Mouse (Mus musculus): ENCODE results near the gene Pop5. TPM values are rescaled to one million over a fixed set of nuclear protein-coding genes. Genes with fewer than 3 reads are reported as not detected.

Pop5 gene
- total and polyA plus RNA-seq, 3 experiments: 32.2 to 38.1 (median 36.2) TPM

DNA sequence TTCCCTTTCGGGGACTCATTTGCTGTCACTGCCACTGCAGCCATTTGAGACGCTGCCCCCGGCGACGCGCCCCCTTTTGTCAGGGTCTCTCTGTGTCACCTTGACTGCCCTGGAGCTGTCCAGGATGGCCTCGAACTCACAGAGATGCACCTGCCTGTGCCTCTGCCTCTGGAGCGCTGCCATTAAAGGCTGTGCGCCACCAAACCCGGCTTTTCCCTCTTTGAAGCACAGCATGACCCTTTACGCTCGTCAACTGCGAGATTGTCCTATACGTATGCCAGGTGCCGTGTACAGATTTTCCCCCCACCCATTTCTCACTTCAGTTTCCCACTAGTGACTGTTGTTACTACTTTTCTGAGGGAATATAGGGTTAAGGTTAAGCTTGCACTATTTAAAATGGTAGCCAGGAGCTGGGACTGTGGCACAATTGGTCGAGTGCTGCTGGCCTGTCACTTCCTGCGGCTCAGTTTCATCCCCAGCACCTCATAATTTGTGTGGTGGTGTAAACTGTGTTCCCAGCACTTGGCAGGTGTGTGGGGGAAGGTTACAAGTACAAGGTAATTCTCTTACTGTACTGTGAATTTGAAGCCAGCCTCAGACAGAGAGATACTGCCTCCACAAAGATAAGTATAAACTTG is 44.5 kb downstream of the Pop5 start:
- Histone ChIP-seq H3K27me3 (ENCODE audit: control insufficient read depth, insufficient read depth, low read length) (no peaks in the 10 kb centered on the region), H3K4me3 (peak overlapping the region; percentile 93), H3K9ac (ENCODE audit: low read depth, low read length) (peak overlapping the region; percentile 95), H3K36me3 (ENCODE audit: control insufficient read depth, insufficient read depth, low read length) (no peaks in the 10 kb centered on the region), H3K27ac (peak overlapping the region; percentile 85), H3K79me2 (replicated peaks; ENCODE audit: control insufficient read depth, insufficient read depth, low read length) (peaks cover 2% of the 10 kb centered on the region; the same call in 1 of the 2 replicates), H3K4me1 (ENCODE audit: control insufficient read depth, insufficient read depth, low read length) (peaks cover 4% of the 10 kb centered on the region; the same call in 1 of the 2 replicates)
- intact Hi-C loops (cut with DNase I): loop anchor here (2.0 to 5.0 kb wide), 2 partner anchors 21 to 62 kb away; partner anchors contain the start of genes Dynll1, Gatc and Triap1
- WGBS: 4% methylated on average over 17 of the region's 17 CpGs
- no peak for DNase-seq
- TF ChIP-seq EP300 (IDR thresholded peaks at IDR 0.05; ENCODE audit: insufficient read depth, low read depth, low read length) (no peak), CTCF (IDR thresholded peaks at IDR 0.05) (no peak), POLR2A (IDR thresholded peaks at IDR 0.05; ENCODE audit: insufficient read depth, low read depth, low read length) (no peak)

DNA sequence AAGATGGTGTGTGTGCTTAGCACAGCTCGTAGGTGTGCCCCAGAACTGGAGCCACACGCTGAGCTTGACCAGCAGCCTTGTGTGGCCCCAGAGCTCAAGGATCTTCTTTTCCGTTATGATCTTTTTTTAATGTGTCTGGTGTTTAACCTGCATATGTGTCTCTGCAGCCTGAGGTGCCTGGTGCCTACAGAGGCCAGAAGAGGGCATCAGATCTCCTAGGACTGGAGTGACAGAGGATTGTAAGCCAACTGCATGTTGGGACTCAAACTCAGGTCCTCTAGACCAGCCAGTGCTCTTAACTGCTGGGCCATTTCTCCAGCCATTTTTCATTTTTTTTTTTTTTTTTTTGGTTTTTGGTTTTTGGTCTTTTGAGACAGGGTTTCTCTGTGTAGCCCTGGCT is 49.1 kb downstream of the Pop5 start:
- Histone ChIP-seq H3K79me2 (replicated peaks; ENCODE audit: control insufficient read depth, insufficient read depth, low read length) (peaks cover 2% of the 10 kb centered on the region), H3K4me1 (ENCODE audit: control insufficient read depth, insufficient read depth, low read length) (peaks cover 4% of the 10 kb centered on the region; the same call in 1 of the 2 replicates), H3K36me3 (ENCODE audit: control insufficient read depth, insufficient read depth, low read length) (no peaks in the 10 kb centered on the region), H3K9ac (ENCODE audit: low read depth, low read length) (no peak overlapping the region), H3K27ac (no peak overlapping the region), H3K4me3 (no peak overlapping the region), H3K27me3 (ENCODE audit: control insufficient read depth, insufficient read depth, low read length) (no peaks in the 10 kb centered on the region)
- DNase-seq: no peak
- peak; percentile 49 for TF ChIP-seq CTCF (IDR thresholded peaks at IDR 0.05)
- TF ChIP-seq POLR2A (IDR thresholded peaks at IDR 0.05; ENCODE audit: insufficient read depth, low read depth, low read length): no peak
- no peak for TF ChIP-seq EP300 (IDR thresholded peaks at IDR 0.05; ENCODE audit: insufficient read depth, low read depth, low read length)
- WGBS: 89% methylated on average over 3 of the region's 3 CpGs
- intact Hi-C loops (cut with DNase I): loop anchor here (5.0 kb wide), 1 partner anchor 58 kb away; the partner anchor contains the start of genes Gatc and Triap1

DNA sequence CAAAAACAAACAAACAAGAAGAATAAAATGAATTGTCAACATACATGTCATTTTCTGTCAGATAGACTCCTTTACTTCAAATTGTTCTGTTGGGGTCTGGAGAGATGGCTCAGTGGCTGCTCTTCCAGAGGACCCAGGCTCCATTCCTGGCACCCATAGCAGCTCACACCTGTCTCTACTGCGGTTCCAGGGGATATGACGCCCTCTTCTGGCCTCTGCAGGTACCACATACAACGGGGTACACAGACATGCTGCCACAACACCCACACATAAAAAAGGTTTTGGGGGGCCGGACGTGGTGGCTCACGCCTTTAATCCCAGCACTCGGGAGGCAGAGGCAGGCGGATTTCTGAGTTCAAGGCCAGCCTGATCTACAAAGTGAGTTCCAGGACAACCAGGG is 58.5 kb downstream of the Pop5 start:
- intact Hi-C loops (cut with DNase I): loop anchor here (5.0 to 10.0 kb wide), 2 partner anchors 47 to 151 kb away; no protein-coding TSS in a partner anchor
- Histone ChIP-seq H3K79me2 (replicated peaks; ENCODE audit: control insufficient read depth, insufficient read depth, low read length) (no peaks in the 10 kb centered on the region), H3K27me3 (ENCODE audit: control insufficient read depth, insufficient read depth, low read length) (no peaks in the 10 kb centered on the region)

More for the DNA sequence above, 58.5 kb downstream of the Pop5 start:
- Histone ChIP-seq H3K27ac (no peak overlapping the region), H3K4me1 (ENCODE audit: control insufficient read depth, insufficient read depth, low read length) (peaks cover 2% of the 10 kb centered on the region; the same call in 1 of the 2 replicates), H3K9ac (ENCODE audit: low read depth, low read length) (no peak overlapping the region), H3K4me3 (no peak overlapping the region), H3K36me3 (ENCODE audit: control insufficient read depth, insufficient read depth, low read length) (peaks cover 9% of the 10 kb centered on the region)
- no peak for DNase-seq
- WGBS: 93% methylated on average over 8 of the region's 8 CpGs
- TF ChIP-seq POLR2A (IDR thresholded peaks at IDR 0.05; ENCODE audit: insufficient read depth, low read depth, low read length) (no peak), CTCF (IDR thresholded peaks at IDR 0.05) (peak; percentile 40), EP300 (IDR thresholded peaks at IDR 0.05; ENCODE audit: insufficient read depth, low read depth, low read length) (no peak)

Other genes starting within 250 kb of the Pop5 start
- 10 to 100 TPM; 32.0 to 32.2 TPM for gene Sppl3, start 224.7 kb upstream of the Pop5 start, total RNA-seq (2021)
- 40.8 and 47.9 TPM in 2 replicates for gene Sppl3, start 224.7 kb upstream of the Pop5 start, polyA plus RNA-seq (2012; rRNA removed)
- gene Gm10401, start 137.5 kb upstream of the Pop5 start, total RNA-seq (2021): not detected
- gene Gm10401, start 137.5 kb upstream of the Pop5 start, polyA plus RNA-seq (2012; rRNA removed): not detected in 2 replicates
- gene Acads, start 116.5 kb upstream of the Pop5 start, total RNA-seq (2021): 100 to 1,000 TPM; 199 to 228 TPM
- gene Acads, start 116.5 kb upstream of the Pop5 start, polyA plus RNA-seq (2012; rRNA removed): 256 and 333 TPM in 2 replicates
- 10 to 100 TPM; 15.8 to 22.0 TPM for gene Unc119b, start 100.9 kb upstream of the Pop5 start, total RNA-seq (2021)
- 18.4 and 27.8 TPM in 2 replicates for gene Unc119b, start 100.9 kb upstream of the Pop5 start, polyA plus RNA-seq (2012; rRNA removed)
- 10 to 100 TPM; 74.6 to 80.6 TPM for gene Mlec, start 77.7 kb upstream of the Pop5 start, total RNA-seq (2021)
- 40.4 and 75.4 TPM in 2 replicates for gene Mlec, start 77.7 kb upstream of the Pop5 start, polyA plus RNA-seq (2012; rRNA removed)
- 1 to 10 TPM; 2.3 to 3.9 TPM for gene Cabp1, start 41.5 kb upstream of the Pop5 start, total RNA-seq (2021)
- gene Cabp1, start 41.5 kb upstream of the Pop5 start, polyA plus RNA-seq (2012; rRNA removed): 6.0 and 13.2 TPM in 2 replicates
- gene Rnf10, start 37.1 kb downstream of the Pop5 start, total RNA-seq (2021): 100 to 1,000 TPM; 391 to 397 TPM
- gene Rnf10, start 37.1 kb downstream of the Pop5 start, polyA plus RNA-seq (2012; rRNA removed): 175 and 205 TPM in 2 replicates
- 100 to 1,000 TPM; 140 to 146 TPM for gene Coq5, start 43.8 kb downstream of the Pop5 start, total RNA-seq (2021)
- gene Coq5, start 43.8 kb downstream of the Pop5 start, polyA plus RNA-seq (2012; rRNA removed): 57.1 and 84.0 TPM in 2 replicates
- 10 to 100 TPM; 65.1 to 85.6 TPM for gene Dynll1, start 65.2 kb downstream of the Pop5 start, total RNA-seq (2021)
- gene Dynll1, start 65.2 kb downstream of the Pop5 start, polyA plus RNA-seq (2012; rRNA removed): 65.2 and 83.8 TPM in 2 replicates
- gene Srsf9, start 91.3 kb downstream of the Pop5 start, total RNA-seq (2021): 10 to 100 TPM; 14.9 to 16.1 TPM
- gene Srsf9, start 91.3 kb downstream of the Pop5 start, polyA plus RNA-seq (2012; rRNA removed): 11.8 and 15.3 TPM in 2 replicates
- gene Gatc, start 105.3 kb downstream of the Pop5 start, total RNA-seq (2021): 10 to 100 TPM; 18.1 to 19.8 TPM
- gene Gatc, start 105.3 kb downstream of the Pop5 start, polyA plus RNA-seq (2012; rRNA removed): 18.2 and 19.9 TPM in 2 replicates
- gene Triap1, start 105.4 kb downstream of the Pop5 start, total RNA-seq (2021): 10 to 100 TPM; 21.8 to 24.3 TPM
- gene Triap1, start 105.4 kb downstream of the Pop5 start, polyA plus RNA-seq (2012; rRNA removed): 13.9 and 20.0 TPM in 2 replicates
- 100 to 1,000 TPM; 232 to 256 TPM for gene Cox6a1, start 113.1 kb downstream of the Pop5 start, total RNA-seq (2021)
- 546 and 797 TPM in 2 replicates for gene Cox6a1, start 113.1 kb downstream of the Pop5 start, polyA plus RNA-seq (2012; rRNA removed)
- under 1 TPM; 0.55 to 0.99 TPM for gene Msi1, start 193.8 kb downstream of the Pop5 start, total RNA-seq (2021)
- gene Msi1, start 193.8 kb downstream of the Pop5 start, polyA plus RNA-seq (2012; rRNA removed): 0.61 and 0.64 TPM in 2 replicates
- gene Pla2g1b, start 230.4 kb downstream of the Pop5 start, total RNA-seq (2021): not detected
- not detected in 2 replicates for gene Pla2g1b, start 230.4 kb downstream of the Pop5 start, polyA plus RNA-seq (2012; rRNA removed)
- gene Sirt4, start 248.9 kb downstream of the Pop5 start, total RNA-seq (2021): 10 to 100 TPM; 15.3 to 18.8 TPM
- gene Sirt4, start 248.9 kb downstream of the Pop5 start, polyA plus RNA-seq (2012; rRNA removed): 25.1 and 31.3 TPM in 2 replicates